Mouse (Mus musculus) sigmoid colon, adult 10 weeks (tissue): ENCODE data around the gene Mmp27. TPM values are rescaled to one million over a fixed set of nuclear protein-coding genes. Genes with fewer than 3 reads are reported as not detected.

ENCODE experiments used
- polyA plus RNA-seq: library from polyadenylated mRNA; stranded (reverse); fragments of 350-450 nt; fragmentation: Illumina TruSeq; extraction: RNeasy Lipid Tissue Mini Kit (QIAGEN cat#74804); gene quantifications from one replicate; pipeline ENCODE4 v1.2.3, GENCODE M21; 2014; ENCODE audit warnings: low read depth, low replicate concordance

Mmp27 gene
- 0.22 TPM for polyA plus RNA-seq

DNA sequence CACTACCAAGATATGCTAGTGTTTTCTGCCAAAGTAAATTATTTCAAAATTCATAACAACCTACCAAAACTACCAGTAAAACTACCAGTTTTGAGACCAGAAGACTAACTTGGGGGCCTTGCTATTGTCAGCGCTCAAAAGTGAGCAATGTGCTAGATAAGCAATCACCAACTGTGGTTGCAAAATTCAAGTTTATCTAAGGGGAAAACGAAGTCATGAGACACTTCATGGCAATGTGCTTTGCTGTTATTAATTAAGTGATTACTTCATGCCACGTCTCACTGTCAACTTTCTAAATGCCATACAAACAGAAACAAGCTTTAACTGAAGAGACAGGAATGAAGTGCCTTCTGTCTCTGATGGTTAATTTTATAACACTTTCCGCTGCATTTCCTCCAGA is at the start of gene Mmp27:
Gene Mmp27, plus strand, starts transcription at position 235 of the 400 bp plus-strand sequence.

DNA sequence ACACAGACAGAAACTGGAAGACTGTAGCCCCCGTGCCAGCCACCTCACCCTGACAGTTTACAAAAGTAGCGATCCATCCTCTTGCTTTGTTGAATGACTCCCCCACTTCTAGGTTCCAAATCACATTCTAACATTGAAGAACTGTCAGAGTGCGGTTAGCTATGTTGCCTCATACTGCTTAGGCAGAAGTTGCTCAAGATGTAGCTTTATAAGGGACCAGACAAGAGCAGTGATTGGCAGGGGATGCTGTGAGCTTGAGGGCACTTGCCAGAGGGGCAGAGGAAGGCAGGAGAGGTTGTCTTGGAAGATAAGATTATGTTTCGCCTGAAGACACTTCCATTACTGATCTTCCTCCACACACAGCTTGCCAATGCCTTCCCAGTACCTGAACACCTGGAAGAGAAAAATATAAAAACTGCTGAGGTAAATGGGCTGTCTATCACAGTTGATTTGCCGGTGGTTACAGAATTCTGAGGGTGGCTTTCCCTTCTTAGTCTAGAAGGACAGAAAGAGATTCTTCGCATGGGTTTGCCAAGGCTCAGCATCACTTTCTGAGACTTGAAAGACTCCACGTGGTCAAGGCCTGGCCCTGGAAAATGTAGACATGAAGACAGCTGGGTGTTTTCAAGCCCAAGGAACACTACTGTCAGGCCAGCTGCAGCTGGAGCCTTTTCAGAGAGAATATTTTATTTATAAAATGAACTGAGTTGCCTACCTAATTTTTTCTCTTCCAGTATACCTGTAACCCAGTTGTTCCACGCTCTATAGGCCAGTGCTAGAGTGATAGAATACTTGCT is 12.8 kb upstream of the Mmp27 start, which contains the start of gene Mmp8:
Gene Mmp8, plus strand, starts transcription at position 236 of the 797 bp plus-strand sequence.

GRCm38 (mm10) chr9:7627931-7628330 is 56.7 kb downstream of the Mmp27 start, which contains the start of gene Mmp20:
Gene Mmp20 (plus strand): TSS chr9:7628231.

Other genes starting within 250 kb of the Mmp27 start
- gene Mmp12, start 227.0 kb upstream of the Mmp27 start, polyA plus RNA-seq = 3.8 TPM
- gene Mmp1b, start 183.3 kb upstream of the Mmp27 start, polyA plus RNA-seq = not detected
- 3.3 TPM for gene Mmp3, start 125.6 kb upstream of the Mmp27 start, polyA plus RNA-seq
- 3.2 TPM for gene Mmp10, start 69.0 kb upstream of the Mmp27 start, polyA plus RNA-seq
- gene Mmp8, start 12.9 kb upstream of the Mmp27 start, polyA plus RNA-seq = 0.16 TPM
- not detected for gene Mmp20, start 56.8 kb downstream of the Mmp27 start, polyA plus RNA-seq
- 0.57 TPM for gene Mmp7, start 120.7 kb downstream of the Mmp27 start, polyA plus RNA-seq
- gene Tmem123, start 192.6 kb downstream of the Mmp27 start, polyA plus RNA-seq = 185 TPM